Mouse (Mus musculus) A20 (cell line): ENCODE measurements around the gene Gm20388.

Experiments
- DNase-seq: peaks from one replicate; pipeline ENCODE4 v3.0.0-alpha.2; 2011; ENCODE audit warnings: low read depth, low spot score

The Gm20388 gene

DNA sequence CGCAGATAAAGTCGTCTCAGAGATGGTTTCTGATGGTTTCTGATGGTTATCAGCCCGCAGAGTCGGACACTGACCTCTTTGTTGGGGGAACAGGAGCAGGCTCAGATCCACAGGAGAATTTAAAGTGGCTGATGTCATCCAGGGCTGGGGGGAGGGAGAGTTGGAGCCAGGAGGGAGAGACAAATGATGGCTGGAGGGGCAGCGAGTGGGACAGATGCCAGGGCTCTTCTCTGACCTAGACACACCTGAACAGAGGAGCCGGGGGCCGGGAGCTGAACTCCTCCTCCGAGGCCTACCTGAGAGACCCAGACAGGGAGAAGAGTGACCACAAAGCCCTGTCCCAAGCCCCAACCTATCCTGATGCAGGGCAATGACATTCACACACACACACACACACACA is 2418.4 kb downstream of the Gm20388 start:
- no peak for DNase-seq

DNA sequence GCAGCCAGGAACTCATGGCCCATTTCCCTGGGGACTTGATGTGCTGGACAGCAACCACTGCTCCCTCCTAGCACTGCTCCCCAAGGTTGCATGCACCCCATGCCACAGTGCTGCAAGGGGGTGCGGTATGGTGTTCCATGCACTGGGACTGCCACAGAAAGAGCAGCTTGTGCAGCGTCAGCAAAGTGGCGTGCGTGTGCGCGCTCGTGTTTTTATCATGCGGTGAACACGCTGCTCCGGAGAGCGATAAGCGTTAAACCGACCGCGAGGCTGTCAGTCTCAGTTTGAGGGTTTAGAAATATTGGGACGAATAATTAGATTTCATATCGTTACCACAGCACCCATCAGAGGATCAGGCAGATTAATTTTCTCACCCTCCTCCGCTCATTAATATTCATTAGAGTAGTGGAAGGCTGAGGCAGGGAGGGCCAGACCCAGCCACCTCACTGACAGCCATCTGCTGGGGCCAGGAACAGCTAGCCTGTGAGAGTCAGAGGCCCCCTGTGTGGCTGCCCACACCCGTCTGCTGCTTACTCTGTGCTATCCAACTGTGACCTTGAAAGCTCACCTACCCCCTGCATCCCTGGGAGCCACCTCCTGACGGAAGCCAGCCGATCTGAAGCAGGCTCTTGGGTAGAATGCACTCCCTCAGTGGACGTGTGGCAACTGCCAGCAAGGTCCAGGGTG is 2419.1 kb downstream of the Gm20388 start:
- DNase-seq = no peak

DNA sequence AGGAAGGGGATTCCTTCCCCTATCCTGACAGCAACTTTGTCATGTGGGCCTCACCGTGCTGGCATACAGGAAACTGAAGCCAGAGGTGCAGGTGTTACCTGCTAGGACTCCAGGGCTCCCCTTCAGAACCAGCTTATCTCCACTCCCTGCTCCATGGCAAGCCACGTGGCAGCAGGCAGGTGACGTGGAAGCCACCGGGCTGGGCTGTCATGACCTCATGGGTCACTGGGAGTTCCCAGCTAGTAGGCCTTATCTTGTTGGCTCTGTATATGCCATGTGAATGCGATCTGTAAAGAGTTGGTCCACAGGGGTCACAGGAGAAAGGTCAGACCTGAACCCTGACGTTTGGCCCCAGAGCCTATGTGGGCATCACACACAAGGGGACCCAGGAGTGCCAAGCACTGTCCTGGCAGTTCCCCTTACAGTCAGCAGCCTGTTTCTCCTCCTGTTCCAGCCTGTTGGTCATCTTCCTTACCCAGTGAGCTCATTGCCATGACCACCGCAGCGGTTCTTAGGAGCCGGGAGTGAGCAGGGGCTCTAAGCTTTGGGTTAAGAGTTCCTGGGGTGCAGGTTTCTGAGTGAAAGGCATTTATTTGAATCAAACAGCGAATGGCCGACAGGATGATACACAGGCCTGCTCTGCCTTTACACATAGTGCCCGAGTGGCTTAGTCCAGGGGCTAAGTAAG is 2419.9 kb downstream of the Gm20388 start:
- DNase-seq = no peak

DNA sequence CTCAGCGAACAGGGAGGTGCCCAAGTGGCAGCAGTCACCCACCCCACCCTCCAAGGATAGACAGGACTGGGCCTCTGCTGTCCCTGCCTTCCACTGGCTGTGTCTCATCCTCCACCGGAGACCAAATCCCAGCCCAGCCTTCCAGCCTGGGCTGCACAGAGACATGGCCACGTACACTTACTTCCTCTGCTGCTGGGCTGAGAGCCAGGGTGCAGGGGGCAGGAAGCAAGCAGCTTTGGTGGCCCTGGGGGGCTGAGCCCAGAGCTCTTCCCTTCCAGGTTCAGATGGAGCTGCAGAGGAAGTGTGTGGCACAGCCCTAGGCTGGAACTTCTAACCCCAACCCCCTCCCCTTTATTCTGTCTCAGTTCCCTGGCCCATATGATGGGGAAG is 2420.5 kb downstream of the Gm20388 start:
- DNase-seq = no peak

DNA sequence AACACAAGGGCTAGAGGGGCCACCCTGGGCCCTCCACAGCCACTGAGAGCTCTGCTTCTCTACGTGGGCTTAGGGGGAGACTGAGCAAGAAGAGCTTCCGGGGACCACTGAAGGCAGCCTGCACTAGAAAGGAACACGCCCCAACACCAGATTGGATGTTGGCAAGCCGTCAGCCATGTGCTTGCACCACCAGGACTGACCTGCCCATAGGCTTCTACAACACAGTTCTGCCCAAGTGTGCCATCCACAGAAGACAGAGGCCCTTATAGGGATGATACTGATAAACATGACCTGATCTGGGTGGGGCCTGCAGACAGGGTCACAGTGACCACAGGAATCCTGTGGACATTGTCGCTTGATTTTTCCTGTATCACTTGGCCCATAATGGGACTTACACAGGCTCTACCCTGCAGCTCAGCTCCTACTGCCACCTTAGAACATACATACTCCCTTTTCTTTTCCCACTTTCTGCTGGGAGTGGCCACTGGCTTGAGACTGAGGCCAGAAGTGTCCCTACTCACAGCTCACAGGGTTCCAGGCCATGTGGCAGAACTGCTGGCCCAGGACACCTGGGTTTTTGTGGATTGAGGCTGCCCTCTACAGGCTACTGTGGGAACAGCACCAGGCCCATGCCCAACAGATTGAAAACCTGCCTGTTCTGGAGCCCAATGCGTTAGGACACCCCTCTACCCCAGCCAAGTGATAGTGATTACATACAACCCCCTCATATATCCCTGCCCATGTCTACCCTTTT is 2422.3 kb downstream of the Gm20388 start:
- peak; percentile 69 for DNase-seq

DNA sequence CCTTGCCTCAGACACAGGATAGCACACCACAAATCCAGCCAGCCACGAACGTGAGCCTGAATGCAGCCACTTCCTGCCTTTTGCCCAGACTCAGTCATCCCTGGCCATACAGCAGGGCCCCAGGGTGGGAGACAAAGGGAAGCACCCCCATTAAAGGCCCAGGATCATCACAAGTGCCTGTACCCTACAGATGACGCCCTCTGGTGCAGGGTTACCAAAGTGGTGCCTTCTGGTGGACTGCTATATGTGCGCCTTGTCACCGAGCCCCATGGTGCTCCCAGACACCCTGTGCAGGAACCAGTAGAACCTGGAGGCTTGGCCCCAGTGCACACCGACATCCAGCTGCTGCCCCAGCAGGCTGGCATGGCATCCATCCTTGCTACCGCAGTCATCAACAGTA is 2422.9 kb downstream of the Gm20388 start:
- no peak for DNase-seq

DNA sequence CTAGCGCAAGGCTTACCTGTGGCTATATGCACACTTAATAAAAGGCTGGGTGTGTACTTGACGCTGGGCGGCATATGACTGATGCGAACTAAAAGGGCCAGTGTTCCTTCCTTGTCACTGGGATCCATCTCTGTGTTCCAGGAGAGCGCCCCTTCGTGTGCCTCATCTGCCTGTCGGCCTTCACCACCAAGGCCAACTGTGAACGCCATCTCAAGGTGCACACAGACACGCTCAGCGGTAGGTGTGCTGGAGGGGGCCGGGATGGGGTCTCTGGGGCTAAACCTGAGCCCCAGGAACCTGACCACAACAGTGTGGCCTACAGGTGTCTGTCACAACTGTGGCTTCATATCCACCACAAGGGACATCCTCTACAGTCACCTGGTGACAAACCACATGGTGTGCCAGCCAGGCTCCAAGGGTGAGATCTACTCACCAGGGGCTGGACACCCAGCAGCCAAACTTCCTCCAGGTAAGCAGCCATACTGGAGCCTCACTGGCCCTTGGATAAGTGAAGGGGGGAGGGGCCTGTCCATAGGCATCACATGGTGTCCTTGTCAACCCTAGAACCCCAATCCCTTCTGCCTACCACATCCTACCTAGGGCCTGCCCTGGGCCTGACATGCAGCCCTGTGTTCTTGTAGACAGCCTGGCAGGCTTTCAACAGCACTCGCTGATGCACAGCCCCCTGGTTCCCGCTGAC is 2424.3 kb downstream of the Gm20388 start:
- DNase-seq = no peak

DNA sequence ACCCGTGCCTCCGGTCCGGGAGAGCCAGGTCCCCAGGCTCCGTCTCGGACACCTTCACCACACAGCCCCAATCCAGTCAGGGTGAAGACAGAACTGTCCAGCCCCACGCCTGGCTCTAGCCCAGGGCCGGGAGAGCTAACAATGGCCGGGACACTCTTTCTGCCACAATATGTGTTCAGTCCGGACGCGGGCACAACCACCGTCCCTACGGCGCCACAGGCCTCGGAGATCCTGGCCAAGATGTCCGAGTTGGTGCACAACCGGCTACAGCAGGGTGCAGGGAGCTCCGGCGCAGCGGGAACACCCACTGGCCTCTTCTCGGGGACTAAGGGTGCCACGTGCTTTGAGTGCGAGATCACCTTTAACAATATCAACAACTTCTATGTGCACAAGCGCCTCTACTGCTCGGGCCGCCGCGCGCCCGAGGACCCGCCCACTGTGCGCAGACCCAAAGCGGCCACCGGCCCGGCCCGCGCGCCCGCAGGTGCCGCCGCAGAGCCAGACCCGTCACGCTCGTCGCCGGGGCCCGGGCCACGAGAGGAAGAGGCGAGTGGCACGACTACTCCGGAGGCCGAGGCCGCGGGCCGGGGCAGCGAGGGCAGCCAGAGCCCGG is 2425.1 kb downstream of the Gm20388 start:
- DNase-seq = no peak

DNA sequence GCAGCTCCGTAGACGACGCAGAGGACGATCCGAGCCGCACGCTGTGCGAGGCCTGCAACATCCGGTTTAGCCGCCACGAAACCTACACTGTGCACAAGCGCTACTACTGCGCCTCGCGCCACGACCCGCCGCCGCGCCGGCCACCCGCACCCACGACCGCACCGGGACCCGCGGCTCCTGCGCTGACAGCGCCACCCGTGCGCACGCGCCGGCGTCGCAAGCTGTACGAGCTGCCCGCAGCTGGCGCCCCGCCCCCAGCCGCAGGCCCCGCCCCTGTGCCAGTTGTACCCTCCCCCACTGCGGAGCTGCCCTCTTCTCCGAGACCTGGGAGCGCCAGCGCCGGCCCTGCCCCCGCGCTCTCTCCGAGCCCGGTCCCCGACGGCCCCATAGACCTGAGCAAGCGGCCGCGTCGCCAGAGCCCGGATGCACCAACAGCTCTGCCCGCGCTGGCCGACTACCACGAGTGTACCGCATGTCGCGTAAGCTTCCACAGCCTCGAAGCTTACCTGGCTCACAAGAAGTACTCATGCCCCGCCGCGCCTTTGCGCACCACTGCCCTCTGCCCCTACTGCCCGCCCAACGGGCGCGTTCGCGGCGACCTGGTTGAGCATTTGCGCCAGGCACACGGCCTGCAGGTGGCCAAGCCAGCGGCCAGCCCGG is 2425.7 kb downstream of the Gm20388 start:
- DNase-seq = no peak

DNA sequence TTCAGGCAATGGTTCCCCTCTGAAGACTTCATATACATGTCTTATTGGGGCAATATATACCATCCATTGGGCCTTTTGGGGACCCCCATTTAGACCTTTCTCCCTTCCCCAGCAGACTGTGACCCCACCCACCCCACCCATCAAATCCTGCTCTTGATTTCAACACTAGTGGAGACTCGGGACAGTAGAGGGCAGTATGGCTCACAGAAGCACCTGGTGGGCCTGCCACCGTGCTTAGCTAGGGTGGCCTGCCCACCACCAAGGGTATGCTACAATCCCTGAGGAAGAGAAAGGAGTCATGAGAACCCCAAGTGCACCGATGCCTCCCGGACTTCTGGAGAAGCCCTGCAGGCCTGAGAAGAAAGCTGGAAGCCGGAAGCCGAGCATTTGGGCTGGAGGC is 2428.2 kb downstream of the Gm20388 start:
- DNase-seq = no peak

DNA sequence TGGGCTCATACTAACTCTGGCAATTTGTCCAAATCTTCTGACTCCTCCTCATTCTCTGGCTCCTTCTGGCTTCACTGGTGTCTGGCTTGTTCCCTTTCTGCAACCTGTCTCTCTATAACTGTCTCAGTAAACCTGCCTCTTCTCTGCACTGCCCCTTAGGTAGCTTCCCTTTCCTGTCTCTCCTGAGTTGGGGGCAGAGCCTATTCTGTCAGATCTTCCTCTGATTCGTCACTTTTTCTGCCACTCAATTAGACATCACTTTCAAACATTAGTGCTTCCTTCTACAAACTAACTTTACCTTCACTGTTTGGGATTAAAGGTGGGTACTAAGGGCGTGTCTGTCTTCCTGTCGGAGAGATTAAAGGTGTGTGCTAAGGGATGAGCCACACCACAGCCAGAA is 2430.1 kb downstream of the Gm20388 start:
- peak; percentile 45 for DNase-seq

DNA sequence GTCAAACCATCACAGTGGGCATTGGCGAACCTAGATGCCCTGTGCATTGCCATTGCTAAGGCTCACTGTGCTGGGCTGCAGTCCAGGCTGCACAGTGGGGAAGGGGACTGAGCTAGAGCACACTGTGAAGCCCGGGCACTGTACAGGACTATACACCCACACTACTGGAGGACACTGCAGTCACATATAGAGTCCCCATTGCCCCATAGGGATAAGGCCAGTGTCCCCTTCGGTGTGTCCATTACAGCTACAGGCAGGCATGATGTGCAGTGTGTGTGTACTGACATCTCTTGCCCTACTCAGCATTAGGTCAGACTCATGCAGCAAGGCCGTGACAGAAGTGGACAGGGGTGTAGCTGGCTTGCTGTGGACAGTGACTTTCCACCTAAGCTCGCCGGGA is 2431.1 kb downstream of the Gm20388 start:
- DNase-seq = no peak

DNA sequence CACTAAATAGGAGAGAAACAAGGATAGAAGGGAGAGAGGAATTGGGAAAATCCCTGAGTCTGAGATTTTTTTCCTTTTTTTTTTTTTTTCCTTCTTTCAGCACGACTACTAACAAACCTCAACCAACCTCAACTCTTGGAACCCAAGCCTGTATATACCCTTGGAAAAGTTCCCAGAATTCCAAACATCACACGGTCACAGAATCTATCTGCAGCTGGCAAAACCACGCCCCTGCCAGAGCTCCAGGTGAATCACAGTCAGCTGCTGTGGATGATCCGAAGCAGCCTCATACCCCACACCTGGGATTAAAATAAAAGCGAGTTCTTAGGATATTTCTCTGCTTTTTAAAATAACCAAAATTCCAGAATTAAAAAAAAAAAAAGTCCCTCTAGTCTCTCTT is 2431.7 kb downstream of the Gm20388 start:
- DNase-seq = no peak

DNA sequence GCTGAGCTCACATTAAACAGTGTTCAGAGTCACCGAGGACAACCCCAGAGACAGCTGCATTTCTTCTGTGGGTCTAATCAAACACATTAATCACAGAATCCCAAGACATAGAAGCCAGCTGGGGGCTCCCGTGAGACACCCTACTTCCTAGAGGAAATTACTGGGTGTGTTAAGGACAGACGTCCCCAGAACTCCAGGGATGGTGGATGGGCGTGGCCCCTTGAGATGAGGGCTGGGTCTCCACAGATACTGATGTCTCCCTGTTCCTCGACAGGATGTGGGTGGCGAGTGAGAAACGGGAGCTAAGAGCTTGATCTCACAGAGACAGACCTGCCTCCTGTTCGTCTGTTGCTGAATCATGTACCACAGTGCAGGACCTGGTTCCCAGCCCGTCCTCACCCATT is 2432.2 kb downstream of the Gm20388 start:
- no peak for DNase-seq

DNA sequence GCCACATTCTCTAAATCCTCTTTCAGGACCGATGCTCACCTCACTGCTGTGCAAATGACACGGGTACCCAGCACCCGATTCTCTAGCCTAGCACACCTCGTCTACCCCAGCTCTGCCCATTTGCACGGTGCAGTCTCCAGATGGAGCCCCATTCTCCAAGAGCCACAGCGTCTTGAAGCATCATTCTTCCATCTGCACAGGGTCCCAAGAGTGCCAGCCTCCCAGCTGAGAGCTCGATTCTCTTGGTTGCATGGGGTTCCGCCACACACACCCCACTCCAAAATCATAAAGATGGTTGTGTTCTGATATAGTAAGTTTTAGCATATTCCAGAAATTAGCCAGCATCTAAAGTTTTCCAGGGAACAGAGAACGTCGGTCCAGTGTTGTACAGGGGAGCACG is 2432.7 kb downstream of the Gm20388 start:
- DNase-seq = no peak

DNA sequence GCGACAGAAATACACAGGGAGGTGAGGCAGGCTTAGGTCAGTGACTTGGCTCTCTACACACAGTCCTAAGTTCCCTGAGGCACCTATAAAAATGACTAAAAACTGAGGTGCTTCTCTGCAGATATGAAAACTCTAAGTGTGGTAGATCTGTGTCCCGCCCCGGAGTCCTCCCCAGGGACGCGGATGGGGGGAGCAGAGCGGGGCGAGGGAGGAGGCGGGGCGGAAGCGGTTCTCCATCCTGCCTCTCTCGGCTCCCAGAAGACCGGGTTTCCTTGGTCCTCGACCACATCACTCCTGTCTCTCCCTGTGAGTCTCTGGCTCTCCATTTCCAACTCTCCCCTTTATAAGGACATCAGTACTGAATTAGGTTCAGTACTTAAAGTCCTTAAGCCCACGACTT is 2433.1 kb downstream of the Gm20388 start:
- DNase-seq = no peak

DNA sequence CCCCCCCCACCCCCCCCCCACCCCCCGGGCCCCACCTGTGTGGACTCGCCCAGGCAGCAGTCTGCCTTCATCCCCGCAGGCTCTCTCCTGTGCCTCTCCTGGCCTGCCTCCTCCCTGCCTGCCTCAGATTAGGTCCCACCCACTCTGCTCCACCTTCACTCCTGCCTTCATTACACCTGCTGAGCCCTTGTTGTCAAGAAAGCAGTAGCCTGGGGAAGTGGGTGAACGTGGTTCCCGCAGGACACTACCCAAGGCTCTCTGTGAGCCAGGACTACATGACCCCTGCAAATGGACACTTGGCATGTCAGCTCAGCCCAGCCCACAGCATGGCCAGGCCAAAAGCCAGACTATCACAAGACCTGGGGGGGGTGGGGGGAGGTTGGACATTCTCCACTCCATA is 2433.6 kb downstream of the Gm20388 start:
- no peak for DNase-seq

DNA sequence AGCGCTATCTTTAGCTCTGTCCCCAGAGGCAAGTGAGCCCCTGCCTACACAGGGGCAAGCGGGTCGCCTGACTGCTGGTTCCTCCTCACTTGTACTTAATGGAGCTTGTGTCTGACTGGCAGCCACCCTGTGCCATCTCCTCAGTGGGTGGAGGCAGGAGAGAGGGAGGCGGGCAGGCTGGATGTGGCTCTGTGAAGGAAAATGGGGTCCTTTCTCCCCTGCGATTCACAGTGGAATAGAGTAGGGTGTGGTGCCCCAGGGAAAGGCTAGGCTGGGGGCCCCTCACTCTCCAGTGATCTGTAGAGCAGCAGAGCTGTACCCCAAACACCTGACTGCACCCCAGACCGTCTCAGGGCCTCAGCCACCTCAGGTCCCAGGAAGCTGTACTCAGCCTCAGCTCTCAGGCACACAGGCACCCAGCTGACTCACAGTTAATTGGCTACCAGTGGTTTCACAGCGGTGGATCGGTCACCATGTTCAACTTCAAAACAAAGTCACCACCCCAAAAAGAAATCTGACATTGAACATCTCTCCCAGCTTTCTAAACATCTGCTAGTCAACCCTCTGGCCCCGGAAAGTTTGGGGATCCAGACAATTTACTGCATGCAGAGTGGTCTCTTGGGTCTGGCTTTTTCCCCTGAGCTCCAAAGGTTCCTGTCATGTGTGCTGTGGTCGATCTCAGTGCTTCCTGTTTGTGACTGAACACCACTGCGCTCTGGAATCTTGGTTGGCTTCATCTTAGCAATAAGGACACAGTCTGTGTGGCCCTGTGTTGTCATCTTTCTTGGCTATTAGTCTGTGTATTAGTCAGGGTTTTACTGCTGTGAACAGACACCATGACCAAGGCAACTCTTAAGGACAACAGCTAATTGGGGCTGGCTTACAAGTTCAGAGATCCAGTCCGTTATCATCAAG is 2434.8 kb downstream of the Gm20388 start:
- no peak for DNase-seq

DNA sequence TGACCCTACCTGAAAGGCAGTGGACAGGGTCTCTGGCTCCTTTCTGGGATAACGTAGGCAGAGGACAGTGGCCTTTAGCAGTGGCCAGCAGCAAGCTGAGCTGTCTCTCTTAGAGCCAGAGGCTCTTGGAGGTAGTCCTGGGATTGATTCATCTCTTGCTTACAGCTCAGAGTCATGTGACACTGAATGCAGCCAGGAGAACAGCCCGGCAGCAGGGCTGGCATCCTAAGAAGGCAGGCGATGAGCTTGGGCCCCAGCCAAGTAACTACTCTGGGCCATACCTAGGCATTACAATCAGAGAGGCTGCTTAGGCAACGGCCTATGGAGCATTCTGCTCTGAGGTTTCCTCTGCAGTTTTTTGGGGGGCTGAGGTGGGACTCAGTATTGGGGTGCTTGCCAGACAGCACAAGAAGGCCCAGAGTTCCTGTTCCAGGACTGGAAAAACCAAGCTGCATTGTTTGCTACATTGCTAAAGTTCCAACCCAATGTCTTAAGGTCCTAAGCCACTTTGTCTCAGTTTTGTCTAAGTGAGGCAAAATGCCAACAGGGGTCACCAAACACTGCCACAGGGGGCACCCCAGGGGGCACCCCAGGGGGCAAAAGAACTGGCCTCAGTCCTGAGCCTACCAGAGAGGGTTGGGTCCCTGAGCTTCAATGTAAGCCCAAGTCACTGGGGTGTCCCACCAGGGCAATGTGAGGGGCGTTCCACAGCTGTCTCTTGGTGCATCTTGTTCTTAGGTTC is 2437.3 kb downstream of the Gm20388 start:
- no peak for DNase-seq
